Mouse (Mus musculus) spleen, adult 10 weeks (tissue): ENCODE results near the gene Myo19. TPM values are rescaled to one million over a fixed set of nuclear protein-coding genes. Genes with fewer than 3 reads are reported as not detected.

Experiments used
- polyA plus RNA-seq: library from polyadenylated mRNA; stranded (reverse); fragments of 350-450 nt; fragmentation: Illumina TruSeq; extraction: RNeasy Lipid Tissue Mini Kit (QIAGEN cat#74804); gene quantifications from one replicate; pipeline ENCODE4 v1.2.3, GENCODE M21; 2015; ENCODE audit warnings: low replicate concordance; ENCODE audit not compliant: insufficient read depth

The Myo19 gene
- polyA plus RNA-seq, result 5.0 TPM

DNA sequence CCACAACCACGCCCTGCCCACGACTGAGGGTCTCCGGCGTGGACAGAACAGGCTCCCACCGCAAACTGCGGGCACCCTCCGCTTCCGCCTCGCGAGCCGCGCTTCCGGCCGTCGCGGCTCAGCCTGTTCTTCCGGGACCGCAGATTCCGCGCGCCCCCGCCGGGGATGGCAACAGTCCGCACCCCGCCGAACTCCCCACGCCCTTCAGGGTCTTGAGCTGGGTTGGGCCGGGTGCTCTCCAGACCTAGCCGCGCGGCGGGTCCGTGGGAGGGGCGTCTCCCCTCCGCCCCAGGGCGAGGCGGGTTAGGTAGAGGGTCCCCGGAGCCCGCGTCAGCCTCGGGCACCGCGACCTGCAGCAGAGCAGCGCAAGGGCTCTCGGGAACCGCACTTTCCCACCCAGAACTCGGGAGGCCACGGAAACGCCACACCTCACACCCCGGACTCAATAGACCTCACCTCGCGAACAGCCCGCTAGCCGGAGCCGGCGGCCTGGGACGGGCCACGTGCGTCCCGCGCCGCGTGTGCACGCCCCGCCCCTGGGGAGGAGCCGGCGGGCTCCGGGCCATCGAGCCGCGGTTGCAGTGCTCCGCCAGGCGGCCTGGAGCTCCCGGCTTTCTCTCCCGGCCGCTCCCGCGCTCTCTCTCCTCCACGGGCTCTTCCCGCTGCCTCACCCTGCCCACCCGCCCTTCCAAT lies at the start of gene Myo19, which contains the start of gene Pigw:
TSS of gene Myo19 (plus strand) at position 377 of the 693 bp plus-strand sequence.
TSS of gene Pigw (minus strand) at position 514 of the 693 bp plus-strand sequence.

DNA sequence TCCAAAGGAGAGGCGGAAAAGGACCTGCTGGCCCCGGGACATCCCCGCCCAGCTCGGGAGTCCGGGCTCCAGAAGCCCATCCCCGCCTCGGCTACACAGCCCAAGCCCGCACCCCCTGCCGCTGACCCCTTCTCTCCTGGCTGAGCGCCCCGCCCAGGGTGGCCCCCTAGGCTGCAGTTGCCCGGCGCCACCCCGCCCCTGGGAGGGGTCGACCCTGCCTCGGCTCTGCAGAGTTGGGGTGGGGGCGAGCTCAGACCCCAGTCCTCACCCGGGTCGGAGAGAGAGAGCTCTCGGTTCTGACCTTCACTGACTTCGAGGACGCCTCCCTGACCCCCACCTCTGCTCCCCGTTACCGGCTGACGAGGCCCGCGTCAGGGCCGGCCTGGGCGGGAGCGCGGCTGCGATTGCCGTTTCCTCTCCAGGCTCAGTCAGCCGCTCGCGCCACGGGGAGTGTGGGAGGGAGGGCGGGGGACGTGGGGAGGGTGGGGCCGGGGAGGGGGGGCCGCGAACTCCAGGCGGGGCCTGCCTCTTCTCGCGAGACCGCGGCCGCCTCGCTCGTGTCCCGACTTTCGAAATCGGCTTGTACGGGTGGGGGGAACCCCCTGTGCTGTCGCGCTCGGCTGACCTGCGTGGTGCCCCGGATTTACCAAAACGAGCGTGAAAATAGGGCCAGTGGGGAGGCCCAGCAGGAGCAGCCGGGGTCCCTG lies 9.5 kb upstream of the Myo19 start, which contains the start of gene Ggnbp2:
TSS of gene Ggnbp2 (minus strand) at position 481 of the 707 bp plus-strand sequence.

GRCm38 (mm10) chr11:84916053-84916702 lies 36.2 kb downstream of the Myo19 start, which contains the start of gene Znhit3:
Gene Znhit3, minus strand, starts transcription at chr11:84916366.

GRCm38 (mm10) chr11:84957591-84958270 lies 77.8 kb downstream of the Myo19 start, which contains the start of gene Car4:
Gene Car4, plus strand, starts transcription at chr11:84957786.

Other genes starting within 250 kb of the Myo19 start
- 18.2 TPM for gene Mrm1, start 60.6 kb upstream of the Myo19 start, polyA plus RNA-seq
- gene Dhrs11, start 51.2 kb upstream of the Myo19 start, polyA plus RNA-seq, result 32.5 TPM
- 161 TPM for gene Ggnbp2, start 9.3 kb upstream of the Myo19 start, polyA plus RNA-seq
- 19.4 TPM for gene Pigw, start 137 bp downstream of the Myo19 start, polyA plus RNA-seq
- gene Znhit3, start 36.2 kb downstream of the Myo19 start, polyA plus RNA-seq, result 16.1 TPM
- gene Car4, start 77.6 kb downstream of the Myo19 start, polyA plus RNA-seq, result not detected